Mouse (Mus musculus) liver, embryonic 16.5 days (tissue): ENCODE data around the gene Gab2. TPM values are rescaled to one million over a fixed set of nuclear protein-coding genes. Genes with fewer than 3 reads are reported as not detected.

ENCODE experiments used
- ATAC-seq: fragments of 200-750 bp; cut with Nextera tagmentation; 2 replicates; pipeline ENCODE4 v1.8.0; 2017; ENCODE audit warnings: low read depth, mild to moderate bottlenecking, moderate number of reproducible peaks, moderate library complexity
- H3K27ac ChIP-seq: fragments of 300-500 bp; sonication (generic); 2 replicates; pipeline ENCODE4 v1.5.1; 2014; ENCODE audit warnings: mild to moderate bottlenecking, low read length
- H3K27me3 ChIP-seq: fragments of 300-500 bp; sonication (generic); 2 replicates; pipeline ENCODE4 v1.6.1; 2014; ENCODE audit warnings: low read depth, low read length, mixed read lengths; ENCODE audit not compliant: control insufficient read depth, insufficient read depth
- H3K36me3 ChIP-seq: fragments of 300-500 bp; sonication (generic); 2 replicates; pipeline ENCODE4 v1.6.1; 2014; ENCODE audit warnings: mild to moderate bottlenecking; ENCODE audit not compliant: control insufficient read depth, insufficient read depth
- H3K4me1 ChIP-seq: fragments of 300-500 bp; sonication (generic); 2 replicates; pipeline ENCODE4 v1.6.1; 2014; ENCODE audit warnings: low read depth, low read length, mixed read lengths; ENCODE audit not compliant: control insufficient read depth
- H3K4me2 ChIP-seq: fragments of 300-500 bp; sonication (generic); 2 replicates; pipeline ENCODE4 v1.6.1; 2014; ENCODE audit warnings: low read depth, low read length, mixed read lengths
- H3K4me3 ChIP-seq: fragments of 300-500 bp; sonication (generic); 2 replicates; pipeline ENCODE4 v1.5.1; 2014; ENCODE audit warnings: low read depth, mild to moderate bottlenecking, low read length
- H3K9ac ChIP-seq: fragments of 300-500 bp; sonication (generic); 2 replicates; pipeline ENCODE4 v1.6.1; 2014; ENCODE audit warnings: low read depth, low read length
- H3K9me3 ChIP-seq: fragments of 300-500 bp; sonication (generic); replicated peaks from 2 replicates; pipeline ENCODE4 v1.6.1; 2016; ENCODE audit warnings: low read length; ENCODE audit not compliant: control insufficient read depth
- WGBS: fragments of 180-500 bp; shearing (Covaris S2); extraction: QIAGEN DNeasy Blood & Tissue Kit; methylation state at CpG from one replicate; pipeline ENCODE4 v1.1.7; 2014; ENCODE audit not compliant: insufficient replicate concordance; 5-methylcytosine and 5-hydroxymethylcytosine counted together
- polyA plus RNA-seq: library from polyadenylated mRNA; unstranded; fragments of >200 nt; fragmentation: Nextera tagmentation; extraction: Ambion mirVana; gene quantifications from 2 replicates; pipeline ENCODE4 v1.2.1, GENCODE M21; 2015

Gab2 gene
- polyA plus RNA-seq, 1 experiment from 2014 or later = 2.1 TPM

DNA sequence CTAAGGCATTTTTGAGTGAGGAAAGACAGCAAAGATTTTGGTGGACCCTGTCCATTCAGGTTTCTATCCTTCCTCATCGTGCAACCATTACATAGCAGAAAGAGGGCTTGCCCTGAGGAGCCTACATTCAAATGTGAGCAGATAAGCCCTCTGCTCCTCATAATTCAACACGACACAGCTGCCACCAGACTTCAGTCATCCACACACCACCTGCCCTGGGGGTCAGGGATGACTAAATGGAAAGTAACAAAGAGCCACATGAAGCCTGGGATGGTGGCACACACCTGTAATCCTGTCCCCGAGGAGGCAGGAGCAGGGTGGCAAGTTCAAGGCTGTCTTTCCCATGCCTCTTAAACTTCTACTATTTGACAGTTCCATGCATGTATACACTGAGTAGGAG lies 276.5 kb downstream of the Gab2 start:
- Histone ChIP-seq H3K9ac (no peak overlapping the region), H3K27me3 (no peaks in the 10 kb centered on the region), H3K4me3 (no peak overlapping the region), H3K36me3 (no peaks in the 10 kb centered on the region), H3K9me3 (no peaks in the 10 kb centered on the region), H3K27ac (no peak overlapping the region), H3K4me1 (peaks cover 4% of the 10 kb centered on the region; the same call in 1 of the 2 replicates), H3K4me2 (no peak overlapping the region)
- 34% methylated on average over 3 of the region's 3 CpGs for WGBS
- no peak for ATAC-seq

DNA sequence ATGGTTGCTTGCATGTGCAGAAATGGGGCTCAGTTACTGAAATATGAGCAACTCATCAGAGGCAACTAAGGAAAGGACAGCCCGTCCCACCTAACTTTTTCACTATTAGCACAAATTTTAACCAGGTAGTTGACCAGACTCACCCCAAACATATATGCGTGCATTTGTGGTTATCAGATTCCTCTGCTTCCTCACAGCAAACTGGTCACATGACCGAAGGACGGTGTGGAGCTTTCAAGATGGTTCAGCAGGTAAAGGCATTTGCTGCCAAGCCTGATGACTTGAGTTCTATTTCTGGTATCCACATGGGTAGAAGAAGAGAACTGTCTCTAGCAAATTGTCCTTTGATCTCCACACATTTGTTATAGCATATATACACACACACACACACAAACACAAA lies 277.0 kb downstream of the Gab2 start:
- Histone ChIP-seq H3K9me3 (no peaks in the 10 kb centered on the region), H3K4me3 (no peak overlapping the region), H3K9ac (no peak overlapping the region), H3K27ac (no peak overlapping the region), H3K4me1 (peaks cover 4% of the 10 kb centered on the region; the same call in 1 of the 2 replicates), H3K36me3 (no peaks in the 10 kb centered on the region), H3K27me3 (no peaks in the 10 kb centered on the region), H3K4me2 (no peak overlapping the region)
- ATAC-seq = no peak
- WGBS = 42% methylated on average over 4 of the region's 4 CpGs

Other genes with a start within 250 kb of the Gab2 start
- 14.0 and 14.4 TPM in 2 replicates for gene Nars2, start 130.1 kb upstream of the Gab2 start, polyA plus RNA-seq